20 mouse cellular contexts compared by ENCODE assay signal in the genomic region with DNA sequence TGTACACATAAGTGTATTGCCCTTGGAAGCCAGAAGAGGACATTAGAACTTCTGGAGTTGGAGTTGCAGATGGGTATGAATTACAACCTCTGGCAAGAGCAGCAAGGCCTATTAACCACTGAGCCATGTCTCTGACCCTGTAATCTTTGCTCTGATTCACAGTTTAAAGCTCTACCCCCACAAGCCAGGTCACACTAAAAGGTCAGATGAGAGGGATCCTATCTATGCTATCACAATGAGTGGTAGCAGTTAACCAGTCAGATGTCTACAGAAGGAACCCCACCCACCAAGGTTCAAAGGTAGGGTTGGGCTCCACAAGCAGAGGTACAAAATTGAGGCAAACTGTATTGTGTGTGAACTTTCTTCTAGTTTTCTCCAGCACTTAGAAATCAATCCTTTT.
DNase-seq lines count a peak whose midpoint lies in the region; ATAC-seq and TF ChIP-seq lines count a peak whose summit lies in the region.
"Had no signal": no experiment of that assay in that cellular context is flagged by ENCODE, and none has a peak within 500 bp of the region (broad histone marks: within the 10 kb centered on the region; RNA-seq: fewer than 3 reads in every experiment).

No protein-coding gene starts in this region.

- no peak for ATAC-seq in liver, embryonic 12.5 days
- ATAC-seq: CD4-positive, CD25-positive, alpha-beta regulatory T cell, adult 4 months; forebrain, embryonic 13.5 days; forebrain, embryonic 16.5 days had no signal

- no peak overlapping the region for H3K9ac ChIP-seq in liver, adult 2 months (ENCODE audit: low read depth, low read length)
- H3K9ac ChIP-seq in liver, embryonic 12.5 days = no peak overlapping the region
- H3K9ac ChIP-seq: forebrain, embryonic 13.5 days; heart, embryonic 13.5 days; hindbrain, embryonic 12.5 days; hindbrain, embryonic 15.5 days had no signal

- peaks cover 4% of the 10 kb centered on the region; the same call in 1 of the 2 replicates for H3K4me1 ChIP-seq in liver, adult 2 months (ENCODE audit: control insufficient read depth, insufficient read depth, low read length)
- no peaks in the 10 kb centered on the region for H3K4me1 ChIP-seq in liver, embryonic 12.5 days
- H3K4me1 ChIP-seq: forebrain, embryonic 10.5 days; forebrain, embryonic 13.5 days; hindbrain, embryonic 12.5 days; hindbrain, embryonic 15.5 days had no signal

- H3K4me2 ChIP-seq in liver, embryonic 12.5 days = no peak overlapping the region
- H3K4me2 ChIP-seq: forebrain, embryonic 13.5 days; heart, embryonic 13.5 days; hindbrain, embryonic 12.5 days; hindbrain, embryonic 15.5 days had no signal

- no peaks in the 10 kb centered on the region for H3K79me2 ChIP-seq in liver, adult 2 months (ENCODE audit: control insufficient read depth, insufficient read depth, low read length)

- no peak for TF ChIP-seq CTCF in liver, adult 2 months (IDR thresholded peaks at IDR 0.05; ENCODE audit: low read depth, low read length)

- no peaks in the 10 kb centered on the region for H3K9me3 ChIP-seq in liver, embryonic 12.5 days (replicated peaks)
- H3K9me3 ChIP-seq: forebrain, embryonic 10.5 days; forebrain, embryonic 13.5 days; heart, embryonic 10.5 days; heart, embryonic 13.5 days; hindbrain, embryonic 12.5 days; hindbrain, embryonic 15.5 days had no signal

- no peaks in the 10 kb centered on the region for H3K36me3 ChIP-seq in liver, adult 2 months (ENCODE audit: control insufficient read depth, insufficient read depth, low read length)
- no peaks in the 10 kb centered on the region for H3K36me3 ChIP-seq in liver, embryonic 12.5 days
- H3K36me3 ChIP-seq: forebrain, embryonic 10.5 days; heart, embryonic 10.5 days; heart, embryonic 13.5 days; hindbrain, embryonic 12.5 days; hindbrain, embryonic 15.5 days had no signal

- no peak overlapping the region for H3K27ac ChIP-seq in liver, adult 2 months (replicated peaks; ENCODE audit: insufficient read depth, low read depth, low read length)
- no peak overlapping the region for H3K27ac ChIP-seq in liver, embryonic 12.5 days
- H3K27ac ChIP-seq: forebrain, embryonic 10.5 days; forebrain, embryonic 13.5 days; heart, adult 2 months; heart, embryonic 10.5 days; heart, embryonic 13.5 days; hindbrain, embryonic 12.5 days; hindbrain, embryonic 15.5 days had no signal

- peak; percentile 39 for DNase-seq in adrenal gland, adult 8-10 months
- no peak for DNase-seq in adrenal gland, postnatal 4 days (ENCODE audit: low spot score in 2 of 2)
- peak; percentile 87 for DNase-seq in liver, adult 2 months (ENCODE audit: extremely low read depth, low read depth, low spot score)
- peak; percentile 2 for DNase-seq in yolk sac, embryonic 10.5 days (ENCODE audit: low spot score)
- DNase-seq in heart, postnatal 14 days = no peak
- DNase-seq: cerebellum, adult 18-20 months; cerebellum, adult 9-10 months; cerebellum, postnatal 14 days; gastrocnemius, postnatal 10 days; gastrocnemius, postnatal 36 days; heart, adult 2 months had no signal

- H3K4me3 ChIP-seq in liver, adult 2 months (ENCODE audit: insufficient read depth, low read depth, low read length) = no peak overlapping the region
- H3K4me3 ChIP-seq in liver, embryonic 12.5 days = no peak overlapping the region
- H3K4me3 ChIP-seq: forebrain, embryonic 10.5 days; forebrain, embryonic 13.5 days; heart, adult 2 months; heart, embryonic 10.5 days; heart, embryonic 13.5 days; hindbrain, embryonic 12.5 days; hindbrain, embryonic 15.5 days had no signal

- intact Hi-C loops in heart, postnatal 14 days (cut with DNase I) = no loop called here

- no peaks in the 10 kb centered on the region for H3K27me3 ChIP-seq in liver, adult 2 months (ENCODE audit: control insufficient read depth, insufficient read depth, low read length)
- H3K27me3 ChIP-seq in liver, embryonic 12.5 days (replicated peaks) = no peaks in the 10 kb centered on the region
- H3K27me3 ChIP-seq: forebrain, embryonic 13.5 days; heart, embryonic 13.5 days; hindbrain, embryonic 12.5 days; hindbrain, embryonic 15.5 days had no signal

- TF ChIP-seq POLR2A in liver, adult 2 months (IDR thresholded peaks at IDR 0.05; ENCODE audit: extremely low read depth, insufficient read depth, low read length) = no peak

Comparison
In these comparisons a context has a peak if more than half of its experiments do, and no peak if none do; other contexts are left out.
1. DNase-seq: peak in adrenal gland, adult 8-10 months (single experiment), liver, adult 2 months (single experiment) and yolk sac, embryonic 10.5 days (single experiment); none in adrenal gland, postnatal 4 days (0 of 2) and heart, postnatal 14 days (0 of 2).